Mouse (Mus musculus) frontal cortex, postnatal 25 days (tissue): Measurements from ENCODE around the gene Pde4c.

ENCODE experiments used
- DNase-seq, 2 experiments: peaks; one replicate each; pipeline ENCODE4 v3.0.0; 2022; ENCODE audit warnings: low spot score in 2 of 2

The Pde4c gene

GRCm38 (mm10) chr8:70723486-70724210 is at the start of gene Pde4c:
TSS of gene Pde4c (plus strand) at chr8:70723720.
- no peak for DNase-seq

GRCm38 (mm10) chr8:70674109-70674508 is 49.4 kb upstream of the Pde4c start:
- DNase-seq = no peak

GRCm38 (mm10) chr8:70674716-70675115 is 48.8 kb upstream of the Pde4c start:
- DNase-seq = no peak

GRCm38 (mm10) chr8:70675336-70675735 is 48.2 kb upstream of the Pde4c start:
- no peak for DNase-seq

GRCm38 (mm10) chr8:70677451-70678080 is 46.0 kb upstream of the Pde4c start:
- no peak for DNase-seq

- DNase-seq = no peak
These were observed 44.8 kb upstream of the Pde4c start for GRCm38 (mm10) chr8:70678679-70679078.

GRCm38 (mm10) chr8:70679404-70679803 is 44.1 kb upstream of the Pde4c start:
- no peak for DNase-seq

- no peak for DNase-seq
These were observed 43.5 kb upstream of the Pde4c start for GRCm38 (mm10) chr8:70680039-70680438.

- no peak for DNase-seq
These were observed 42.1 kb upstream of the Pde4c start for GRCm38 (mm10) chr8:70681410-70681809.

- DNase-seq = no peak
These were observed 41.3 kb upstream of the Pde4c start for GRCm38 (mm10) chr8:70682193-70682592.

GRCm38 (mm10) chr8:70682692-70683091 is 40.8 kb upstream of the Pde4c start:
- no peak for DNase-seq

GRCm38 (mm10) chr8:70684291-70684690 is 39.2 kb upstream of the Pde4c start:
- DNase-seq = peak in 1 of 2 experiments; percentile 69

- DNase-seq = no peak
These were observed 35.9 kb upstream of the Pde4c start for GRCm38 (mm10) chr8:70687576-70687975.

- DNase-seq = no peak
These were observed 35.4 kb upstream of the Pde4c start for GRCm38 (mm10) chr8:70688136-70688535.

- DNase-seq = no peak
These were observed 33.6 kb upstream of the Pde4c start for GRCm38 (mm10) chr8:70689892-70690390.

GRCm38 (mm10) chr8:70691230-70691629 is 32.3 kb upstream of the Pde4c start:
- no peak for DNase-seq

GRCm38 (mm10) chr8:70691727-70692231 is 31.7 kb upstream of the Pde4c start:
- DNase-seq = no peak

- DNase-seq = no peak
These were observed 29.9 kb upstream of the Pde4c start for GRCm38 (mm10) chr8:70693636-70694035.

- DNase-seq = no peak
These were observed 28.1 kb upstream of the Pde4c start for GRCm38 (mm10) chr8:70695318-70696018.

- DNase-seq = no peak
These were observed 27.3 kb upstream of the Pde4c start for GRCm38 (mm10) chr8:70696019-70696885.

GRCm38 (mm10) chr8:70696946-70697345 is 26.6 kb upstream of the Pde4c start:
- DNase-seq = no peak
